Mouse (Mus musculus) 3T3-L1 (cell line): Measurements from ENCODE around the gene Eps15.

Experiments used
- DNase-seq: peaks from one replicate; pipeline ENCODE4 v3.0.0-alpha.2; 2015; ENCODE audit warnings: low read depth, low spot score

Eps15 gene

GRCm38 (mm10) chr4:109432668-109433375 lies 152.8 kb downstream of the Eps15 start:
- no peak for DNase-seq

GRCm38 (mm10) chr4:109433641-109434040 lies 153.6 kb downstream of the Eps15 start:
- peak; percentile 82 for DNase-seq

- no peak for DNase-seq
Observed at GRCm38 (mm10) chr4:109434256-109434655, 154.2 kb downstream of the Eps15 start.
